Comparison of ENCODE assay signal across 10 mouse cellular contexts in the genomic region with DNA sequence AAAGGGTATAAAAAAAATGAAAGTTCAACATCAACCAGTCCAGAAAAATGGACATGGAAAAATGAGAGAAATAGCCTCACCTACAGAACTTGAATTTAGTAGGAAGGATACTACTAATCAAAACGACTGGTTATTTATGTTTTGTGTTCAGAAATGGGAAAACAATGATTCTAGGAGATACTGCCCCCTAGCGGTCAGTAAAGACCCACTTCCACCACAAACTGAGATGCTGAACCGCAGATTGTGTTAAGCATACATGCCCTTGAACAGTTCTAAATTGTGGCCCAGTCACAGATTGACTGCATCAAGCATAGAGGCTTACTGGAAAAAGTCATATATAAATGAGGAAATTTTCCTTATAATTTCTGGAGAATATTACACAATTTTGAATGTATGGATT.
A peak's percentile ranks its signal among the peaks of the same experiment; 100 is the strongest.
DNase-seq lines count a peak whose midpoint lies in the region; ATAC-seq and TF ChIP-seq lines count a peak whose summit lies in the region.
"Had no signal": no experiment of that assay in that cellular context is flagged by ENCODE, and none has a peak within 500 bp of the region (broad histone marks: within the 10 kb centered on the region; RNA-seq: fewer than 3 reads in every experiment).

No protein-coding gene starts in this region.

- H3K36me3 ChIP-seq in intestine, postnatal 0 days (ENCODE audit: control insufficient read depth, insufficient read depth) = no peaks in the 10 kb centered on the region
- H3K36me3 ChIP-seq in intestine, embryonic 16.5 days (ENCODE audit: control insufficient read depth, insufficient read depth, low read length) = no peaks in the 10 kb centered on the region
- H3K36me3 ChIP-seq: heart, embryonic 13.5 days; midbrain, embryonic 12.5 days had no signal

- ATAC-seq in intestine, postnatal 0 days = no peak
- no peak for ATAC-seq in intestine, embryonic 16.5 days
- no peak for ATAC-seq in megakaryocyte-erythroid progenitor cell, adult 5-6 weeks (replicated peaks; ENCODE audit: low FRiP score, low TSS enrichment, poor library complexity, severe bottlenecking)

- no peak overlapping the region for H3K27ac ChIP-seq in intestine, postnatal 0 days (ENCODE audit: low read depth, low read length)
- no peak overlapping the region for H3K27ac ChIP-seq in intestine, embryonic 16.5 days (ENCODE audit: low read length)
- H3K27ac ChIP-seq: heart, embryonic 13.5 days; midbrain, embryonic 12.5 days had no signal

- no peaks in the 10 kb centered on the region for H3K27me3 ChIP-seq in intestine, postnatal 0 days (replicated peaks; ENCODE audit: control insufficient read depth, insufficient read depth, low read length)
- no peaks in the 10 kb centered on the region for H3K27me3 ChIP-seq in intestine, embryonic 16.5 days (replicated peaks; ENCODE audit: control insufficient read depth, insufficient read depth, low read length)
- H3K27me3 ChIP-seq: heart, embryonic 13.5 days; midbrain, embryonic 12.5 days had no signal

- no peaks in the 10 kb centered on the region for H3K4me1 ChIP-seq in intestine, postnatal 0 days (replicated peaks; ENCODE audit: control insufficient read depth, insufficient read depth, low read length)
- H3K4me1 ChIP-seq in intestine, embryonic 16.5 days (ENCODE audit: control insufficient read depth, insufficient read depth, low read length) = no peaks in the 10 kb centered on the region
- H3K4me1 ChIP-seq: heart, embryonic 13.5 days; midbrain, embryonic 12.5 days had no signal

- no peak overlapping the region for H3K4me3 ChIP-seq in intestine, postnatal 0 days (ENCODE audit: low read depth, low read length)
- no peak overlapping the region for H3K4me3 ChIP-seq in intestine, embryonic 16.5 days (ENCODE audit: low read length)
- H3K4me3 ChIP-seq: heart, embryonic 13.5 days; midbrain, embryonic 12.5 days had no signal

- no peak overlapping the region for H3K4me2 ChIP-seq in intestine, postnatal 0 days (replicated peaks; ENCODE audit: low read depth)
- H3K4me2 ChIP-seq in intestine, embryonic 16.5 days (ENCODE audit: low read depth, low read length) = no peak overlapping the region
- H3K4me2 ChIP-seq: heart, embryonic 13.5 days; midbrain, embryonic 12.5 days had no signal

- peak; percentile 16 for DNase-seq in thymus, postnatal 0 days (ENCODE audit: low spot score)
- no peak for DNase-seq in thymus, adult 18-20 months
- DNase-seq in c-Kit-positive CD71-negative TER-119-negative erythroid progenitor cells, embryonic 14.5 days (ENCODE audit: low read depth) = peak; percentile 6
- DNase-seq in retina, postnatal 1 day = peak; percentile 32
- no peak for DNase-seq in urinary bladder, adult 2 months (ENCODE audit: low spot score)

- no peak overlapping the region for H3K9ac ChIP-seq in intestine, postnatal 0 days (ENCODE audit: low read depth, low read length)
- no peak overlapping the region for H3K9ac ChIP-seq in intestine, embryonic 16.5 days (ENCODE audit: low read depth, low read length)
- H3K9ac ChIP-seq: heart, embryonic 13.5 days; midbrain, embryonic 12.5 days had no signal

- H3K9me3 ChIP-seq in intestine, postnatal 0 days (ENCODE audit: control insufficient read depth) = no peaks in the 10 kb centered on the region
- no peaks in the 10 kb centered on the region for H3K9me3 ChIP-seq in intestine, embryonic 16.5 days (ENCODE audit: control insufficient read depth, low read length)
- H3K9me3 ChIP-seq: heart, embryonic 13.5 days; midbrain, embryonic 12.5 days had no signal

- WGBS in intestine, postnatal 0 days = 24% methylated on average over 3 of the region's 3 CpGs
- 24% methylated on average over 3 of the region's 3 CpGs for WGBS in intestine, embryonic 16.5 days

- TF ChIP-seq CTCF in intestine, postnatal 0 days (IDR thresholded peaks at IDR 0.05; ENCODE audit: low read depth) = peak; percentile 67

Comparison
In these comparisons a context has a peak if more than half of its experiments do, and no peak if none do; other contexts are left out.
1. DNase-seq: peak in thymus, postnatal 0 days (single experiment), c-Kit-positive CD71-negative TER-119-negative erythroid progenitor cells, embryonic 14.5 days (single experiment) and retina, postnatal 1 day (single experiment); none in thymus, adult 18-20 months (0 of 2) and urinary bladder, adult 2 months (single experiment).